In the genomic region with DNA sequence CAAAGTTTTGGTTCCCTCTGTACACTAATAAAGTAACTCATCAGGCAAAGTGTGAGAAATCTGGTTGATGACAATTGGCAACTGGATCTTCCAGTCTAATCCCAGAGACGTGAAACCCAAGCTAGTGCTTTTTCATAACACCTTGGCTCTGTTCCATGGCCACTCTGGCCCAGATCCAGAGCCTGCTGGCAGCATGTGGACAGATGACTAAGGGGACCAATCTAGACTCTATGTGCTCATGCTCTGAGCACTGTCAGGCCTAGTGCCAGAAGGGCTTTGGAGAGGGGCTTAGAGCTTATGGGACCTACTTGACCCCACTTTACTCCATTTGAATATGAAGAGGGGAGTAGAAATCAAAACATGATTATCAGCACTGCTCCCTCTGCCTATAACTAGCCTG, we compare ENCODE assay signal across 9 mouse cellular contexts. TPM values are rescaled to one million over a fixed set of nuclear protein-coding genes. Genes with fewer than 3 reads are reported as not detected.
DNase-seq lines count a peak whose midpoint lies in the region; ATAC-seq and TF ChIP-seq lines count a peak whose summit lies in the region.
"Had no signal": no experiment of that assay in that cellular context is flagged by ENCODE, and none has a peak within 500 bp of the region (broad histone marks: within the 10 kb centered on the region; RNA-seq: fewer than 3 reads in every experiment).

No protein-coding gene starts in this region.

- peak; percentile 64 for DNase-seq in liver, adult 2 months (ENCODE audit: extremely low read depth, low read depth, low spot score)
- DNase-seq in cerebellum, postnatal 36 days, result peak; percentile 96 to 98
- DNase-seq in heart, adult 2 months, result peak; percentile 92 to 97
- DNase-seq in kidney, postnatal 36 days, result peak; percentile 88 to 94
- peak; percentile 97 for DNase-seq in lung, adult 2 months
- peak; percentile 71 for DNase-seq in right cerebral cortex, postnatal 14 days
- no peak for DNase-seq in B cell, adult 2 months

- intact Hi-C loops in heart, adult 2 months (cut with DNase I), result no loop called here

- no peaks in the 10 kb centered on the region for H3K4me1 ChIP-seq in liver, adult 2 months (ENCODE audit: control insufficient read depth, insufficient read depth, low read length)
- H3K4me1 ChIP-seq in liver, embryonic 12.5 days, result 0 out of 2 replicates have a peak, but pooled peaks cover 3% of the 10 kb centered on the region
- no peaks in the 10 kb centered on the region; the same call in 1 of the 2 replicates for H3K4me1 ChIP-seq in heart, adult 2 months (ENCODE audit: control insufficient read depth, insufficient read depth, low read length)
- H3K4me1 ChIP-seq in lung, adult 2 months (ENCODE audit: control insufficient read depth, insufficient read depth, low read length), result peaks cover 3% of the 10 kb centered on the region

- H3K27me3 ChIP-seq in liver, adult 2 months (ENCODE audit: control insufficient read depth, insufficient read depth, low read length), result no peaks in the 10 kb centered on the region
- H3K27me3 ChIP-seq in liver, embryonic 12.5 days (replicated peaks), result no peaks in the 10 kb centered on the region
- H3K27me3 ChIP-seq in heart, adult 2 months (ENCODE audit: control insufficient read depth, insufficient read depth, low read length), result no peaks in the 10 kb centered on the region
- H3K27me3 ChIP-seq: megakaryocyte, embryonic 14.5 days had no signal

- H3K9me3 ChIP-seq in liver, embryonic 12.5 days (replicated peaks), result no peaks in the 10 kb centered on the region
- H3K9me3 ChIP-seq: megakaryocyte, embryonic 14.5 days had no signal

- H3K4me3 ChIP-seq in liver, adult 2 months (ENCODE audit: insufficient read depth, low read depth, low read length), result no peak overlapping the region
- H3K4me3 ChIP-seq in liver, embryonic 12.5 days, result no peak overlapping the region
- no peak overlapping the region for H3K4me3 ChIP-seq in heart, adult 2 months
- no peak overlapping the region for H3K4me3 ChIP-seq in lung, adult 2 months (replicated peaks; ENCODE audit: extremely low read depth, low read depth, low read length)
- H3K4me3 ChIP-seq: megakaryocyte, embryonic 14.5 days had no signal

- no peaks in the 10 kb centered on the region for H3K79me2 ChIP-seq in liver, adult 2 months (ENCODE audit: control insufficient read depth, insufficient read depth, low read length)
- no peaks in the 10 kb centered on the region for H3K79me2 ChIP-seq in heart, adult 2 months (replicated peaks; ENCODE audit: control insufficient read depth, insufficient read depth, low read length)

- TF ChIP-seq EP300 in heart, adult 2 months (IDR thresholded peaks at IDR 0.05; ENCODE audit: insufficient read depth, low read depth, low read length), result 0 out of 2 replicates have a peak, but pooled peaks have one; percentile 66

- H3K4me2 ChIP-seq in liver, embryonic 12.5 days, result no peak overlapping the region

- no peak overlapping the region for H3K9ac ChIP-seq in liver, adult 2 months (ENCODE audit: low read depth, low read length)
- H3K9ac ChIP-seq in liver, embryonic 12.5 days, result no peak overlapping the region
- no peak overlapping the region for H3K9ac ChIP-seq in heart, adult 2 months (ENCODE audit: low read depth, low read length)

- WGBS in liver, adult 2 months, result 0% methylated on average over 1 of the region's 1 CpGs
- WGBS in liver, embryonic 12.5 days (ENCODE audit: insufficient replicate concordance), result 74% methylated on average over 1 of the region's 1 CpGs
- WGBS in heart, adult 2 months, result 0% methylated on average over 1 of the region's 1 CpGs
- WGBS in lung, adult 2 months, result 9% methylated on average over 1 of the region's 1 CpGs

- H3K36me3 ChIP-seq in liver, adult 2 months (ENCODE audit: control insufficient read depth, insufficient read depth, low read length), result peaks cover 11% of the 10 kb centered on the region
- peaks cover 55% of the 10 kb centered on the region for H3K36me3 ChIP-seq in liver, embryonic 12.5 days
- H3K36me3 ChIP-seq in heart, adult 2 months (ENCODE audit: control insufficient read depth, insufficient read depth, low read length), result peaks cover 5% of the 10 kb centered on the region

- no peak overlapping the region for H3K27ac ChIP-seq in liver, adult 2 months (replicated peaks; ENCODE audit: insufficient read depth, low read depth, low read length)
- no peak overlapping the region for H3K27ac ChIP-seq in liver, embryonic 12.5 days
- peak overlapping the region; percentile 62 for H3K27ac ChIP-seq in heart, adult 2 months

- no peak for TF ChIP-seq CTCF in liver, adult 2 months (IDR thresholded peaks at IDR 0.05; ENCODE audit: low read depth, low read length)
- TF ChIP-seq CTCF in heart, adult 2 months (IDR thresholded peaks at IDR 0.05), result no peak
- TF ChIP-seq CTCF in lung, adult 2 months (IDR thresholded peaks at IDR 0.05; ENCODE audit: insufficient read depth, low read length), result no peak

- no peak for TF ChIP-seq POLR2A in liver, adult 2 months (IDR thresholded peaks at IDR 0.05; ENCODE audit: extremely low read depth, insufficient read depth, low read length)
- TF ChIP-seq POLR2A in heart, adult 2 months (IDR thresholded peaks at IDR 0.05; ENCODE audit: insufficient read depth, low read depth, low read length), result no peak
- no peak for TF ChIP-seq POLR2A in lung, adult 2 months (IDR thresholded peaks at IDR 0.05; ENCODE audit: borderline replicate concordance, extremely low read depth, low read depth, low read length)

- no peak for ATAC-seq in liver, embryonic 12.5 days

RNA-seq across cellular contexts. Expression of a gene that starts 36.1 kb away (rescaled TPM):
- 11.6 and 11.7 TPM in 2 replicates for total RNA-seq in liver, adult 2 months (2014; rRNA removed)
- 5.6 and 6.2 TPM in 2 replicates for polyA plus RNA-seq in liver, adult 2 months (2012; rRNA removed)
- 53.6 and 54.5 TPM in 2 replicates for polyA plus RNA-seq in liver, embryonic 12.5 days (2016; fragmentation: Nextera tagmentation; extraction: Ambion mirVana)
- total RNA-seq in heart, adult 2 months (2021), result 10 to 100 TPM; 32.4 to 34.0 TPM
- polyA plus RNA-seq in heart, adult 2 months (2012; rRNA removed), result 33.8 and 55.6 TPM in 2 replicates
- polyA plus RNA-seq in lung, adult 2 months (2012; rRNA removed), result 9.3 and 18.2 TPM in 2 replicates

RNA-seq across cellular contexts. Expression of a gene that starts 57.7 kb away (rescaled TPM):
- 8.0 and 8.1 TPM in 2 replicates for total RNA-seq in liver, adult 2 months (2014; rRNA removed)
- 1.5 and 1.6 TPM in 2 replicates for polyA plus RNA-seq in liver, adult 2 months (2012; rRNA removed)
- polyA plus RNA-seq in liver, embryonic 12.5 days (2016; fragmentation: Nextera tagmentation; extraction: Ambion mirVana), result 28.9 and 29.3 TPM in 2 replicates
- total RNA-seq in heart, adult 2 months (2021), result 10 to 100 TPM; 10.9 to 12.7 TPM
- polyA plus RNA-seq in heart, adult 2 months (2012; rRNA removed), result 2.8 and 6.4 TPM in 2 replicates
- polyA plus RNA-seq in lung, adult 2 months (2012; rRNA removed), result 2.3 and 3.8 TPM in 2 replicates

Comparison
In these comparisons a context has a peak if more than half of its experiments do, and no peak if none do; other contexts are left out.
1. DNase-seq: peak in liver, adult 2 months (single experiment), cerebellum, postnatal 36 days (2 of 2), heart, adult 2 months (2 of 2), kidney, postnatal 36 days (2 of 2), lung, adult 2 months (single experiment) and right cerebral cortex, postnatal 14 days (single experiment); none in B cell, adult 2 months (0 of 2).